Mouse (Mus musculus) left cerebral cortex, adult 18-20 months (tissue): Measurements from ENCODE around the gene Prn. TPM values are rescaled to one million over a fixed set of nuclear protein-coding genes. Genes with fewer than 3 reads are reported as not detected.

ENCODE experiments used
- DNase-seq, 2 experiments: peaks; one replicate each; pipeline ENCODE4 v3.0.0; 2021 to 2022; ENCODE audit warnings: low spot score in 2 of 2, mixed read lengths in 1 of 2
- total RNA-seq, 2 experiments: library from RNA; stranded (reverse); gene quantifications; 2 replicates each; pipeline ENCODE4 v1.2.3; 2021

Prn gene
- total RNA-seq, 2 experiments from 2014 or later, result not detected

- DNase-seq, result no peak
These were observed 83.9 kb downstream of the Prn start for GRCm38 (mm10) chr2:131993563-131994088.

GRCm38 (mm10) chr2:131994971-131995370, 85.2 kb downstream of the Prn start:
- no peak for DNase-seq

- peak; percentile 53 to 57 for DNase-seq
These were observed 86.0 kb downstream of the Prn start for GRCm38 (mm10) chr2:131995742-131996141.

- peak in 1 of 2 experiments; percentile 40 for DNase-seq
These were observed 86.6 kb downstream of the Prn start for GRCm38 (mm10) chr2:131996369-131996768.

- DNase-seq, result no peak
These were observed 87.6 kb downstream of the Prn start for GRCm38 (mm10) chr2:131997356-131997755.

- DNase-seq, result no peak
These were observed 92.1 kb downstream of the Prn start for GRCm38 (mm10) chr2:132001696-132002334.

- DNase-seq, result no peak
These were observed 94.2 kb downstream of the Prn start for GRCm38 (mm10) chr2:132003916-132004315.

- DNase-seq, result no peak
These were observed 94.9 kb downstream of the Prn start for GRCm38 (mm10) chr2:132004495-132005136.

GRCm38 (mm10) chr2:132005445-132005844, 95.7 kb downstream of the Prn start:
- DNase-seq, result no peak

Other genes with a start within 250 kb of the Prn start
- gene Erv3, start 50.2 kb upstream of the Prn start, total RNA-seq, result under 1 TPM; 0.09 to 0.23 TPM
- 100 to 1,000 TPM; 867 to 903 TPM for gene Prnp, start within 50 bp of the Prn start, total RNA-seq
- gene Prnd, start 40.9 kb downstream of the Prn start, total RNA-seq, result not detected
- gene Rassf2, start 120.3 kb downstream of the Prn start, total RNA-seq, result 10 to 100 TPM; 42.8 to 47.5 TPM
- gene Slc23a2, start 235.2 kb downstream of the Prn start, total RNA-seq, result 100 to 1,000 TPM; 137 to 143 TPM